Comparison of ENCODE assay signal across 8 mouse cellular contexts in the genomic region with DNA sequence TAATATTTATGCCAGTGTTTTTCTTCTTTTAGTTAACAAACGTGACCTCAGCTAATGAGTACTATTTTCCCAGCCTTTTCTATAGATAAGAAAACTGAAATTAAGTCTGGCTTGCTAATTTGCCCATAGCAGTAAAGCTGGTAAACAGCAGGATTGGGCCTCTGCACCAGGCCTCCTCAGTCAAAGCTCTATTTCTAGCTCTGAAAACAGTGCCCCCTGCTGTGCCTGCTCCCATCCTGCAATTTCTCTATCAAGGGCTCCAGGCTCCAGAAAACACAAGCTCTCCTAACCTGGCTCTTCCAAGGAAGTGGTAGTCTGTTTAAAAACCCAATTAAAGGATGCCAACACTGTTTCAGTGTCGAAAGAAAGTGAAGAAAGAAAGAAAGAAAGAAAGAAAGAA.
DNase-seq lines count a peak whose midpoint lies in the region; ATAC-seq lines count a peak whose summit lies in the region.
"Had no signal": no experiment of that assay in that cellular context is flagged by ENCODE, and none has a peak within 500 bp of the region (broad histone marks: within the 10 kb centered on the region; RNA-seq: fewer than 3 reads in every experiment).

No protein-coding gene starts in this region.

- peak; percentile 16 for DNase-seq in MEL-GATA-1-ER (ENCODE audit: extremely low read depth, low read depth)
- peak; percentile 15 to 42 for DNase-seq in adrenal gland, postnatal 4 days (ENCODE audit: low spot score in 2 of 2)
- peak; percentile 59 for DNase-seq in embryonic facial prominence, embryonic 14.5 days (ENCODE audit: low spot score)
- peak; percentile 75 to 82 for DNase-seq in heart, postnatal 14 days
- DNase-seq in layer of hippocampus, adult 8-10 months (ENCODE audit: low spot score in 2 of 2), result peak; percentile 38 to 77
- DNase-seq in lung, postnatal 14 days, result peak; percentile 79
- peak; percentile 51 for DNase-seq in telencephalon, adult 2 months (ENCODE audit: low read depth, low spot score)

- H3K4me3 ChIP-seq in embryonic facial prominence, embryonic 14.5 days (ENCODE audit: low read depth, low read length), result no peak overlapping the region
- H3K4me3 ChIP-seq: heart, embryonic 13.5 days had no signal

- no peaks in the 10 kb centered on the region for H3K9me3 ChIP-seq in embryonic facial prominence, embryonic 14.5 days (ENCODE audit: control insufficient read depth, low read length)
- H3K9me3 ChIP-seq: heart, embryonic 13.5 days had no signal

- no peaks in the 10 kb centered on the region for H3K27me3 ChIP-seq in embryonic facial prominence, embryonic 14.5 days (replicated peaks; ENCODE audit: control insufficient read depth, insufficient read depth, low read length)
- H3K27me3 ChIP-seq: heart, embryonic 13.5 days had no signal

- peaks cover 16% of the 10 kb centered on the region for H3K4me1 ChIP-seq in embryonic facial prominence, embryonic 14.5 days (ENCODE audit: control insufficient read depth, insufficient read depth, low read length)

- no peak overlapping the region for H3K4me2 ChIP-seq in embryonic facial prominence, embryonic 14.5 days (ENCODE audit: low read depth, low read length)
- H3K4me2 ChIP-seq: heart, embryonic 13.5 days had no signal

- 53% methylated on average over 2 of the region's 2 CpGs for whole genome bisulfite sequencing in embryonic facial prominence, embryonic 14.5 days

- intact Hi-C loops in heart, postnatal 14 days (cut with DNase I), result loop anchor here (1.0 to 5.0 kb wide), 3 partner anchors 60 to 460 kb away; no protein-coding TSS in a partner anchor

- H3K36me3 ChIP-seq in embryonic facial prominence, embryonic 14.5 days (ENCODE audit: control insufficient read depth, insufficient read depth, low read length), result no peaks in the 10 kb centered on the region
- H3K36me3 ChIP-seq: heart, embryonic 13.5 days had no signal

- H3K9ac ChIP-seq in embryonic facial prominence, embryonic 14.5 days (ENCODE audit: low read depth, low read length), result no peak overlapping the region
- H3K9ac ChIP-seq: heart, embryonic 13.5 days had no signal

- no peak overlapping the region for H3K27ac ChIP-seq in embryonic facial prominence, embryonic 14.5 days (replicated peaks; ENCODE audit: low read depth, low read length)
- H3K27ac ChIP-seq: heart, embryonic 13.5 days had no signal

- no peak for ATAC-seq in embryonic facial prominence, embryonic 14.5 days (ENCODE audit: low read depth)

Comparison
In these comparisons a context has a peak if more than half of its experiments do, and no peak if none do; other contexts are left out.
1. DNase-seq: peak in every context shown above with its lines; median percentile 79 in lung, postnatal 14 days; 78 in heart, postnatal 14 days; 59 in embryonic facial prominence, embryonic 14.5 days; 58 in layer of hippocampus, adult 8-10 months; 51 in telencephalon, adult 2 months; 28 in adrenal gland, postnatal 4 days; 16 in MEL-GATA-1-ER.